Mouse (Mus musculus) forebrain, postnatal 0 days (tissue): ENCODE results near the gene Iqschfp. TPM values are rescaled to one million over a fixed set of nuclear protein-coding genes. Genes with fewer than 3 reads are reported as not detected.

Source experiments
- ATAC-seq: fragments of 200-750 bp; cut with Nextera tagmentation; 2 replicates; pipeline ENCODE4 v1.8.0; 2017; ENCODE audit warnings: mild to moderate bottlenecking, moderate library complexity
- DNase-seq: peaks from one replicate; pipeline ENCODE4 v3.0.0-alpha.2; 2015
- H3K27ac ChIP-seq: fragments of 300-500 bp; sonication (generic); 2 replicates; pipeline ENCODE4 v1.5.1; 2014; ENCODE audit warnings: low read depth, mild to moderate bottlenecking, antibody characterized with exemption, low read length, moderate library complexity, mixed read lengths
- H3K27me3 ChIP-seq: fragments of 300-500 bp; sonication (generic); 2 replicates; pipeline ENCODE4 v1.6.1; 2014; ENCODE audit warnings: mild to moderate bottlenecking, low read length, mixed read lengths; ENCODE audit not compliant: insufficient read depth
- H3K36me3 ChIP-seq: fragments of 300-500 bp; sonication (generic); 2 replicates; pipeline ENCODE4 v1.6.1; 2014; ENCODE audit warnings: mild to moderate bottlenecking, moderate library complexity; ENCODE audit not compliant: insufficient read depth
- H3K4me1 ChIP-seq: fragments of 300-500 bp; sonication (generic); 2 replicates; pipeline ENCODE4 v1.6.1; 2014; ENCODE audit warnings: antibody characterized with exemption; ENCODE audit not compliant: insufficient read depth
- H3K4me2 ChIP-seq: fragments of 300-500 bp; sonication (generic); 2 replicates; pipeline ENCODE4 v1.6.1; 2014; ENCODE audit warnings: low read depth, mild to moderate bottlenecking, moderate library complexity
- H3K4me3 ChIP-seq: fragments of 300-500 bp; sonication (generic); 2 replicates; pipeline ENCODE4 v1.5.1; 2014; ENCODE audit warnings: low read depth, low read length, mixed read lengths
- H3K9ac ChIP-seq: fragments of 300-500 bp; sonication (generic); 2 replicates; pipeline ENCODE4 v1.6.1; 2014; ENCODE audit warnings: mild to moderate bottlenecking
- H3K9me3 ChIP-seq: fragments of 300-500 bp; sonication (generic); 2 replicates; pipeline ENCODE4 v1.6.1; 2016; ENCODE audit warnings: low read length
- CTCF ChIP-seq: sonication (generic); IDR thresholded peaks from 2 replicates; pipeline ENCODE4 v1.5.1; 2016; ENCODE audit warnings: antibody characterized with exemption, control low read depth, low read depth
- WGBS: fragments of 180-500 bp; shearing (Covaris S2); extraction: QIAGEN DNeasy Blood & Tissue Kit; methylation state at CpG from one replicate; pipeline ENCODE4 v1.1.7; 2014; 5-methylcytosine and 5-hydroxymethylcytosine counted together
- polyA plus RNA-seq: library from polyadenylated mRNA; unstranded; fragments of >200 nt; fragmentation: Nextera tagmentation; extraction: Ambion mirVana; gene quantifications from 2 replicates; pipeline ENCODE4 v1.2.1, GENCODE M21; 2015
- total RNA-seq: library from RNA; depleted of rRNA; stranded (reverse); fragments of >200 nt; gene quantifications from 2 replicates; pipeline ENCODE4 v1.2.3, GENCODE M21; 2014

Gene Iqschfp
- total and polyA plus RNA-seq, 2 experiments from 2014 or later = 6.6 to 8.8 TPM

- Histone ChIP-seq H3K4me1 (peaks cover 6% of the 10 kb centered on the region; the same call in 1 of the 2 replicates), H3K9me3 (no peaks in the 10 kb centered on the region), H3K27ac (no peak overlapping the region), H3K4me2 (no peak overlapping the region), H3K9ac (no peak overlapping the region), H3K27me3 (no peaks in the 10 kb centered on the region), H3K4me3 (no peak overlapping the region), H3K36me3 (no peaks in the 10 kb centered on the region)
- no peak for TF ChIP-seq CTCF
- DNase-seq (peak; percentile 39), ATAC-seq (peak; percentile 35; the same call in 1 of the 2 replicates)
- WGBS = 9% methylated on average over 5 of the region's 5 CpGs
These were observed 62.5 kb downstream of the Iqschfp start for GRCm38 (mm10) chr3:67954459-67955065.

GRCm38 (mm10) chr3:67959672-67960071 is 67.6 kb downstream of the Iqschfp start:
- Histone ChIP-seq H3K36me3 (no peaks in the 10 kb centered on the region), H3K27ac (peak overlapping the region; percentile 54; the same call in 1 of the 2 replicates), H3K4me1 (peaks cover 8% of the 10 kb centered on the region), H3K9me3 (no peaks in the 10 kb centered on the region), H3K9ac (no peak overlapping the region), H3K4me3 (no peak overlapping the region), H3K4me2 (peak overlapping the region; percentile 13; the same call in 1 of the 2 replicates), H3K27me3 (no peaks in the 10 kb centered on the region)
- TF ChIP-seq CTCF = no peak
- DNase-seq (peak; percentile 23), ATAC-seq (peak; percentile 34)
- 13% methylated on average over 7 of the region's 7 CpGs for WGBS

GRCm38 (mm10) chr3:67960133-67960532 is 68.1 kb downstream of the Iqschfp start:
- peaks cover 7% of the 10 kb centered on the region for H3K4me1 ChIP-seq
- no peak for TF ChIP-seq CTCF
- H3K27me3 ChIP-seq = no peaks in the 10 kb centered on the region
- H3K9me3 ChIP-seq = no peaks in the 10 kb centered on the region
- DNase-seq (peak; percentile 34), ATAC-seq (peak; percentile 64)
- H3K36me3 ChIP-seq = no peaks in the 10 kb centered on the region
- H3K27ac ChIP-seq = peak overlapping the region; percentile 54; the same call in 1 of the 2 replicates
- WGBS = 3% methylated on average over 3 of the region's 3 CpGs
- no peak overlapping the region for H3K9ac ChIP-seq
- H3K4me2 ChIP-seq = peak overlapping the region; percentile 13; the same call in 1 of the 2 replicates
- H3K4me3 ChIP-seq = no peak overlapping the region

GRCm38 (mm10) chr3:67960727-67961126 is 68.7 kb downstream of the Iqschfp start:
- peak; percentile 36; the same call in 1 of the 2 replicates for ATAC-seq

GRCm38 (mm10) chr3:67961934-67962639 is 70.1 kb downstream of the Iqschfp start:
- Histone ChIP-seq H3K9me3 (no peaks in the 10 kb centered on the region), H3K4me3 (no peak overlapping the region), H3K27ac (no peak overlapping the region), H3K4me1 (peaks cover 7% of the 10 kb centered on the region), H3K27me3 (no peaks in the 10 kb centered on the region), H3K9ac (no peak overlapping the region), H3K36me3 (no peaks in the 10 kb centered on the region), H3K4me2 (no peak overlapping the region)
- DNase-seq = no peak
- 93% methylated on average over 6 of the region's 6 CpGs for WGBS
- ATAC-seq = no peak
- TF ChIP-seq CTCF = no peak

More at GRCm38 (mm10) chr3:67960727-67961126, 68.7 kb downstream of the Iqschfp start:
- TF ChIP-seq CTCF = no peak
- Histone ChIP-seq H3K27me3 (no peaks in the 10 kb centered on the region), H3K9me3 (no peaks in the 10 kb centered on the region), H3K4me1 (peaks cover 7% of the 10 kb centered on the region), H3K36me3 (no peaks in the 10 kb centered on the region), H3K4me2 (no peak overlapping the region), H3K9ac (no peak overlapping the region), H3K4me3 (no peak overlapping the region), H3K27ac (no peak overlapping the region)
- DNase-seq = no peak

GRCm38 (mm10) chr3:67974340-67974998 is 82.4 kb downstream of the Iqschfp start:
- H3K4me2 ChIP-seq = no peak overlapping the region
- H3K9me3 ChIP-seq = no peaks in the 10 kb centered on the region
- WGBS = 58% methylated on average over 2 of the region's 2 CpGs
- H3K9ac ChIP-seq = no peak overlapping the region
- DNase-seq (peak; percentile 56), ATAC-seq (peak; percentile 77)
- peaks cover 8% of the 10 kb centered on the region; the same call in 1 of the 2 replicates for H3K4me1 ChIP-seq
- H3K4me3 ChIP-seq = no peak overlapping the region
- H3K27me3 ChIP-seq = no peaks in the 10 kb centered on the region
- no peak for TF ChIP-seq CTCF
- H3K27ac ChIP-seq = peak overlapping the region; percentile 51
- H3K36me3 ChIP-seq = no peaks in the 10 kb centered on the region
